8 mouse cellular contexts compared by ENCODE assay signal in genomic region chr12:82171591-82171990, GRCm38 (mm10). TPM values are rescaled to one million over a fixed set of nuclear protein-coding genes. Genes with fewer than 3 reads are reported as not detected.
A peak's percentile ranks its signal among the peaks of the same experiment; 100 is the strongest.
DNase-seq lines count a peak whose midpoint lies in the region; ATAC-seq lines count a peak whose summit lies in the region.

No protein-coding gene starts in this region.

- no peak overlapping the region for H3K4me3 ChIP-seq in neural tube, embryonic 11.5 days (ENCODE audit: low read depth, low read length)
- peak overlapping the region; percentile 89 for H3K4me3 ChIP-seq in heart, embryonic 11.5 days (ENCODE audit: low read depth, low read length)
- H3K4me3 ChIP-seq in kidney, embryonic 15.5 days (replicated peaks), result peak overlapping the region; percentile 87
- H3K4me3 ChIP-seq in liver, embryonic 12.5 days, result peak overlapping the region; percentile 82
- H3K4me3 ChIP-seq in neural tube, embryonic 12.5 days, result peak overlapping the region; percentile 91; the same call in 1 of the 2 replicates

- H3K9ac ChIP-seq in neural tube, embryonic 11.5 days (ENCODE audit: low read length), result no peak overlapping the region
- no peak overlapping the region for H3K9ac ChIP-seq in heart, embryonic 11.5 days (ENCODE audit: low read depth, low read length)
- H3K9ac ChIP-seq in kidney, embryonic 15.5 days, result no peak overlapping the region; the same call in 1 of the 2 replicates
- no peak overlapping the region for H3K9ac ChIP-seq in liver, embryonic 12.5 days
- H3K9ac ChIP-seq in neural tube, embryonic 12.5 days, result 0 out of 2 replicates have a peak overlapping the region, but pooled peaks have one; percentile 26

- no peaks in the 10 kb centered on the region for H3K9me3 ChIP-seq in neural tube, embryonic 11.5 days (ENCODE audit: control insufficient read depth, low read length)
- no peaks in the 10 kb centered on the region for H3K9me3 ChIP-seq in heart, embryonic 11.5 days (replicated peaks; ENCODE audit: control insufficient read depth, low read length)
- H3K9me3 ChIP-seq in kidney, embryonic 15.5 days (replicated peaks), result no peaks in the 10 kb centered on the region
- no peaks in the 10 kb centered on the region for H3K9me3 ChIP-seq in liver, embryonic 12.5 days (replicated peaks)
- H3K9me3 ChIP-seq in neural tube, embryonic 12.5 days, result no peaks in the 10 kb centered on the region

- 30% methylated on average over 10 of the region's 10 CpGs for WGBS in neural tube, embryonic 11.5 days
- 16% methylated on average over 10 of the region's 10 CpGs for WGBS in heart, embryonic 11.5 days (ENCODE audit: insufficient replicate concordance)
- 16% methylated on average over 10 of the region's 10 CpGs for WGBS in kidney, embryonic 15.5 days
- 20% methylated on average over 10 of the region's 10 CpGs for WGBS in liver, embryonic 12.5 days (ENCODE audit: insufficient replicate concordance)
- 34% methylated on average over 10 of the region's 10 CpGs for WGBS in neural tube, embryonic 12.5 days

- H3K27me3 ChIP-seq in neural tube, embryonic 11.5 days (ENCODE audit: control insufficient read depth, insufficient read depth, low read length), result no peaks in the 10 kb centered on the region
- H3K27me3 ChIP-seq in heart, embryonic 11.5 days (ENCODE audit: control insufficient read depth, insufficient read depth, low read length), result no peaks in the 10 kb centered on the region
- H3K27me3 ChIP-seq in kidney, embryonic 15.5 days, result no peaks in the 10 kb centered on the region
- peaks cover 8% of the 10 kb centered on the region; the same call in 1 of the 2 replicates for H3K27me3 ChIP-seq in liver, embryonic 12.5 days (replicated peaks)
- no peaks in the 10 kb centered on the region for H3K27me3 ChIP-seq in neural tube, embryonic 12.5 days (replicated peaks)

- peak overlapping the region; percentile 83; the same call in 1 of the 2 replicates for H3K4me2 ChIP-seq in neural tube, embryonic 11.5 days (ENCODE audit: low read depth)
- H3K4me2 ChIP-seq in heart, embryonic 11.5 days, result peak overlapping the region; percentile 89
- H3K4me2 ChIP-seq in kidney, embryonic 15.5 days, result peak overlapping the region; percentile 86
- H3K4me2 ChIP-seq in liver, embryonic 12.5 days, result peak overlapping the region; percentile 97
- H3K4me2 ChIP-seq in neural tube, embryonic 12.5 days (replicated peaks), result peak overlapping the region; percentile 83

- no peak for ATAC-seq in neural tube, embryonic 11.5 days (ENCODE audit: insufficient read depth, low FRiP score, low TSS enrichment)
- ATAC-seq in heart, embryonic 11.5 days (replicated peaks; ENCODE audit: insufficient number of reproducible peaks, low FRiP score, low TSS enrichment), result no peak
- no peak for ATAC-seq in kidney, embryonic 15.5 days (replicated peaks; ENCODE audit: low FRiP score)
- no peak for ATAC-seq in liver, embryonic 12.5 days
- ATAC-seq in neural tube, embryonic 12.5 days (ENCODE audit: low FRiP score, low read depth), result no peak

- no peaks in the 10 kb centered on the region for H3K36me3 ChIP-seq in neural tube, embryonic 11.5 days (ENCODE audit: control insufficient read depth, insufficient read depth, low read length)
- H3K36me3 ChIP-seq in heart, embryonic 11.5 days (ENCODE audit: control insufficient read depth, insufficient read depth, low read length), result no peaks in the 10 kb centered on the region
- H3K36me3 ChIP-seq in kidney, embryonic 15.5 days, result no peaks in the 10 kb centered on the region
- 0 out of 2 replicates have a peak, but pooled peaks cover under 1% of the 10 kb centered on the region for H3K36me3 ChIP-seq in liver, embryonic 12.5 days
- H3K36me3 ChIP-seq in neural tube, embryonic 12.5 days, result no peaks in the 10 kb centered on the region

- H3K4me1 ChIP-seq in neural tube, embryonic 11.5 days (ENCODE audit: control insufficient read depth, insufficient read depth, low read length), result peaks cover 6% of the 10 kb centered on the region
- H3K4me1 ChIP-seq in heart, embryonic 11.5 days (ENCODE audit: control insufficient read depth, insufficient read depth, low read length), result peaks cover 16% of the 10 kb centered on the region
- peaks cover 47% of the 10 kb centered on the region for H3K4me1 ChIP-seq in kidney, embryonic 15.5 days
- peaks cover 68% of the 10 kb centered on the region for H3K4me1 ChIP-seq in liver, embryonic 12.5 days
- peaks cover 16% of the 10 kb centered on the region for H3K4me1 ChIP-seq in neural tube, embryonic 12.5 days

- peak; percentile 51 for DNase-seq in neural tube, embryonic 11.5 days (ENCODE audit: low spot score)
- no peak for DNase-seq in neural tube, embryonic 10.5 days (ENCODE audit: extremely low spot score, low spot score)
- peak; percentile 51 to 73 for DNase-seq in cerebellum, postnatal 25 days
- no peak for DNase-seq in c-Kit-positive CD71-positive TER-119-positive erythroid progenitor cells, embryonic 14.5 days (ENCODE audit: low spot score)

- H3K27ac ChIP-seq in neural tube, embryonic 11.5 days (ENCODE audit: low read depth, low read length), result no peak overlapping the region
- no peak overlapping the region for H3K27ac ChIP-seq in heart, embryonic 11.5 days (ENCODE audit: low read depth, low read length)
- peak overlapping the region; percentile 96; the same call in 1 of the 2 replicates for H3K27ac ChIP-seq in kidney, embryonic 15.5 days
- no peak overlapping the region for H3K27ac ChIP-seq in liver, embryonic 12.5 days
- no peak overlapping the region for H3K27ac ChIP-seq in neural tube, embryonic 12.5 days

RNA-seq across cellular contexts. Expression of gene Sipa1l1, which starts 2.5 kb away (rescaled TPM):
- 22.3 and 23.6 TPM in 2 replicates for polyA plus RNA-seq in neural tube, embryonic 11.5 days (2014; fragmentation: Nextera tagmentation; extraction: Ambion mirVana)
- polyA plus RNA-seq in heart, embryonic 11.5 days (2014; fragmentation: Nextera tagmentation; extraction: Ambion mirVana), result 33.5 and 37.2 TPM in 2 replicates
- 38.1 and 39.8 TPM in 2 replicates for polyA plus RNA-seq in kidney, embryonic 15.5 days (2015; fragmentation: Nextera tagmentation; extraction: Ambion mirVana)
- 10.6 and 11.2 TPM in 2 replicates for polyA plus RNA-seq in liver, embryonic 12.5 days (2016; fragmentation: Nextera tagmentation; extraction: Ambion mirVana)
- 17.4 and 17.9 TPM in 2 replicates for polyA plus RNA-seq in neural tube, embryonic 12.5 days (2016; fragmentation: Nextera tagmentation; extraction: Ambion mirVana)

Comparison
In these comparisons a context has a peak if more than half of its experiments do, and no peak if none do; other contexts are left out.
1. DNase-seq: peak in neural tube, embryonic 11.5 days (single experiment) and cerebellum, postnatal 25 days (2 of 2); none in neural tube, embryonic 10.5 days (single experiment) and c-Kit-positive CD71-positive TER-119-positive erythroid progenitor cells, embryonic 14.5 days (single experiment).
2. Peak in every context shown above with its lines, with median percentiles within 50 percentile points of each other: H3K4me2 ChIP-seq.